In the genomic region with DNA sequence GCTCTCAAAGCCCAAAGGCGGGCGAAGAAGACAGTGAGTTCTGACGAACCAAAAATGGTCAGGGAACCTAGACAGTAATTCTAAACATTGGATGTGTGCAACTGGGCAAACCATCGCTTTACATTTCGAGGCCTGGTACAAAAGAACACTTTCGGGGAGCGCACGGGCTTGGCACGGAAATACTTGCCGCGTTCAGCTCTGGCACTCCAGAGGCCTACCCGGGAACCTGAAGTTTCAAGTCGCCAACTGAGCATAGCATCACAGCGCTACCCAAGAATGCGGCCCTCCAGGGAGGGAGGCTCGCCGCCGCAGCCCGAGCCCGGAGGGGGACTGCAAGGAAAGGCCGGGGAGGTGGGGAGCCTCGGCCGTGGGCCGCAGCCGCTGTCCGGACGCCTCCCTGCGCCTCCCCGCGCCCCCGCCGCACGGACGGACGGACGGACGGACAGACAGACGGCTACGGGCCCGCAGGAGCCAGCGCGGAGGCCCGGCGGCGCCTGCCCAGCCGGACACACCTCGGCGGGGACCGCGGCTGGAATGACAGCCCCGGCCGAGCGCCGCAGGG, we compare ENCODE assay signal across 8 mouse cellular contexts. TPM values are rescaled to one million over a fixed set of nuclear protein-coding genes. Genes with fewer than 3 reads are reported as not detected.
DNase-seq lines count a peak whose midpoint lies in the region; ATAC-seq and TF ChIP-seq lines count a peak whose summit lies in the region.

No protein-coding gene starts in this region.

- no peak for TF ChIP-seq RAD21 in MEL (IDR thresholded peaks at IDR 0.05; ENCODE audit: low read depth, low read length)

- no peaks in the 10 kb centered on the region for H3K27me3 ChIP-seq in MEL (ENCODE audit: control insufficient read depth in 1 of 2, insufficient read depth in 2 of 2, low read length in 2 of 2)
- H3K27me3 ChIP-seq in forebrain, embryonic 13.5 days = no peaks in the 10 kb centered on the region
- H3K27me3 ChIP-seq in lung, embryonic 14.5 days (ENCODE audit: insufficient read depth, low read length) = no peaks in the 10 kb centered on the region
- no peaks in the 10 kb centered on the region for H3K27me3 ChIP-seq in neural tube, embryonic 15.5 days (replicated peaks)
- H3K27me3 ChIP-seq in thymus, adult 2 months (ENCODE audit: control insufficient read depth, insufficient read depth, low read length) = no peaks in the 10 kb centered on the region

- intact Hi-C loops in heart, postnatal 14 days (cut with DNase I) = loop anchor here (10.0 kb wide), 1 partner anchor 174 kb away; a partner anchor contains a TSS

- DNase-seq in MEL (ENCODE audit: low read depth, low spot score) = peak; percentile 73
- peak; percentile 55 to 58 for DNase-seq in heart, postnatal 14 days
- DNase-seq in kidney, postnatal 4 days = peak; percentile 61 to 78
- peak; percentile 77 for DNase-seq in lung, embryonic 14.5 days
- peak; percentile 58 for DNase-seq in thymus, adult 2 months

- H3K4me3 ChIP-seq in MEL (ENCODE audit: control insufficient read depth in 1 of 2, insufficient read depth in 1 of 2, low read depth in 2 of 2, low read length in 2 of 2) = peak overlapping the region; percentile 87 to 89
- peak overlapping the region; percentile 96 for H3K4me3 ChIP-seq in forebrain, embryonic 13.5 days
- H3K4me3 ChIP-seq in lung, embryonic 14.5 days (ENCODE audit: low read depth, low read length) = peak overlapping the region; percentile 72
- peak overlapping the region; percentile 91 for H3K4me3 ChIP-seq in neural tube, embryonic 15.5 days (replicated peaks)
- H3K4me3 ChIP-seq in thymus, adult 2 months (ENCODE audit: control insufficient read depth, insufficient read depth, low read length) = peak overlapping the region; percentile 60

- no peak for TF ChIP-seq EP300 in MEL (IDR thresholded peaks at IDR 0.05; ENCODE audit: low read depth in 1 of 2, low read length in 2 of 2)

- TF ChIP-seq POLR2A in MEL (IDR thresholded peaks at IDR 0.05; ENCODE audit: control insufficient read depth in 1 of 2, insufficient read depth in 1 of 2, low read depth in 1 of 2, low read length in 2 of 2, poor library complexity in 1 of 2) = no peak
- TF ChIP-seq POLR2A in thymus, adult 2 months (IDR thresholded peaks at IDR 0.05; ENCODE audit: control insufficient read depth, extremely low read depth, insufficient read depth, low read length, poor library complexity) = no peak

- peak overlapping the region; percentile 75 for H3K4me2 ChIP-seq in forebrain, embryonic 13.5 days
- H3K4me2 ChIP-seq in lung, embryonic 14.5 days = peak overlapping the region; percentile 79
- peak overlapping the region; percentile 71 for H3K4me2 ChIP-seq in neural tube, embryonic 15.5 days

- peak; percentile 57 for ATAC-seq in cerebellum, adult (ENCODE audit: insufficient number of reproducible peaks, low FRiP score, low TSS enrichment)
- ATAC-seq in forebrain, embryonic 13.5 days = peak; percentile 81
- ATAC-seq in lung, embryonic 14.5 days (ENCODE audit: insufficient read depth) = peak; percentile 78
- ATAC-seq in neural tube, embryonic 15.5 days (ENCODE audit: low FRiP score) = peak; percentile 80

- H3K27ac ChIP-seq in MEL (ENCODE audit: control insufficient read depth, low read depth, low read length) = peak overlapping the region; percentile 33
- H3K27ac ChIP-seq in forebrain, embryonic 13.5 days = peak overlapping the region; percentile 87
- H3K27ac ChIP-seq in lung, embryonic 14.5 days (ENCODE audit: low read depth) = peak overlapping the region; percentile 91
- H3K27ac ChIP-seq in neural tube, embryonic 15.5 days (replicated peaks) = peak overlapping the region; percentile 92
- H3K27ac ChIP-seq in thymus, adult 2 months (ENCODE audit: control insufficient read depth, insufficient read depth, low read length) = peak overlapping the region; percentile 7; the same call in 1 of the 2 replicates

- no peak for TF ChIP-seq CTCF in MEL (IDR thresholded peaks at IDR 0.05 in 2 of 3, conservative IDR thresholded peaks at IDR 0.05 in 1 of 3; ENCODE audit: control insufficient read depth in 1 of 3, insufficient read depth in 1 of 3, low read depth in 2 of 3, low read length in 3 of 3, poor library complexity in 1 of 3, severe bottlenecking in 1 of 3)
- TF ChIP-seq CTCF in lung, embryonic 14.5 days (IDR thresholded peaks at IDR 0.05; ENCODE audit: low read depth) = no peak
- no peak for TF ChIP-seq CTCF in thymus, adult 2 months (IDR thresholded peaks at IDR 0.05; ENCODE audit: borderline replicate concordance, control insufficient read depth, extremely low read depth, insufficient read depth, low read length, poor library complexity)

- peaks cover 25% of the 10 kb centered on the region for H3K79me2 ChIP-seq in MEL (ENCODE audit: control insufficient read depth, insufficient read depth, low read length, poor library complexity)

- no peaks in the 10 kb centered on the region for H3K9me3 ChIP-seq in MEL (replicated peaks; ENCODE audit: insufficient read depth, low read length)
- no peaks in the 10 kb centered on the region for H3K9me3 ChIP-seq in forebrain, embryonic 13.5 days (replicated peaks)
- H3K9me3 ChIP-seq in lung, embryonic 14.5 days (ENCODE audit: low read depth, low read length) = no peaks in the 10 kb centered on the region
- H3K9me3 ChIP-seq in neural tube, embryonic 15.5 days (replicated peaks) = no peaks in the 10 kb centered on the region

- H3K36me3 ChIP-seq in MEL (ENCODE audit: control insufficient read depth in 1 of 2, insufficient read depth in 2 of 2, low read length in 2 of 2) = peaks cover 8 to 14% of the 10 kb centered on the region in 2 experiments
- H3K36me3 ChIP-seq in forebrain, embryonic 13.5 days (ENCODE audit: poor library complexity, severe bottlenecking) = peaks cover 24% of the 10 kb centered on the region
- H3K36me3 ChIP-seq in lung, embryonic 14.5 days (ENCODE audit: insufficient read depth) = peaks cover 22% of the 10 kb centered on the region
- peaks cover 22% of the 10 kb centered on the region for H3K36me3 ChIP-seq in neural tube, embryonic 15.5 days
- H3K36me3 ChIP-seq in thymus, adult 2 months (ENCODE audit: control insufficient read depth, insufficient read depth, low read length) = peaks cover 13% of the 10 kb centered on the region

- WGBS in forebrain, embryonic 13.5 days = under 1% methylated on average over 44 of the region's 54 CpGs
- WGBS in lung, embryonic 14.5 days = under 1% methylated on average over 54 of the region's 54 CpGs
- under 1% methylated on average over 54 of the region's 54 CpGs for WGBS in neural tube, embryonic 15.5 days
- under 1% methylated on average over 54 of the region's 54 CpGs for WGBS in thymus, adult 2 months

- H3K9ac ChIP-seq in MEL (ENCODE audit: control insufficient read depth, low read depth, low read length, poor library complexity, severe bottlenecking) = peak overlapping the region; percentile 92
- peak overlapping the region; percentile 95 for H3K9ac ChIP-seq in forebrain, embryonic 13.5 days
- peak overlapping the region; percentile 94 for H3K9ac ChIP-seq in lung, embryonic 14.5 days
- peak overlapping the region; percentile 93 for H3K9ac ChIP-seq in neural tube, embryonic 15.5 days (replicated peaks)

- peaks cover 2 to 13% of the 10 kb centered on the region in 2 experiments; a peak in 2 of 4 replicates for H3K4me1 ChIP-seq in MEL (ENCODE audit: control insufficient read depth in 1 of 2, insufficient read depth in 2 of 2, low read length in 2 of 2)
- peaks cover 8% of the 10 kb centered on the region for H3K4me1 ChIP-seq in forebrain, embryonic 13.5 days
- H3K4me1 ChIP-seq in lung, embryonic 14.5 days (ENCODE audit: insufficient read depth) = no peaks in the 10 kb centered on the region
- peaks cover 15% of the 10 kb centered on the region for H3K4me1 ChIP-seq in neural tube, embryonic 15.5 days
- peaks cover 5% of the 10 kb centered on the region for H3K4me1 ChIP-seq in thymus, adult 2 months (replicated peaks; ENCODE audit: control insufficient read depth, insufficient read depth, low read length)

TF ChIP-seq in MEL, 35 proteins besides CTCF, POLR2A, EP300 and RAD21:
- TF ChIP-seq MAFK (IDR thresholded peaks at IDR 0.05; ENCODE audit: borderline replicate concordance, low read depth, low read length) (no peak), UBTF (IDR thresholded peaks at IDR 0.05; ENCODE audit: borderline replicate concordance, insufficient read depth, low read depth, low read length) (0 out of 2 replicates have a peak, but pooled peaks have one; percentile 56)
TF ChIP-seq in MEL: peak in this region for 1.

RNA-seq across cellular contexts. Expression of a gene that starts 0.6 kb away (rescaled TPM):
- total RNA-seq in MEL (2012; rRNA removed) = 3.2 and 3.5 TPM in 2 replicates
- polyA plus RNA-seq in MEL (2012; ENCODE audit: insufficient read depth in 1 of 2, insufficient read length in 2 of 2, low read depth in 1 of 2, low replicate concordance in 2 of 2, missing spikeins in 1 of 2) = 10 to 100 TPM in 1 of 2 experiments, not detected in 1; 11.4 TPM
- 6.4 and 7.1 TPM in 2 replicates for polyA plus RNA-seq in forebrain, embryonic 13.5 days (2015; fragmentation: Nextera tagmentation; extraction: Ambion mirVana)
- total RNA-seq in heart, postnatal 14 days (2021) = 10 to 100 TPM; 17.4 to 20.7 TPM
- 7.5 and 7.8 TPM in 2 replicates for polyA plus RNA-seq in lung, embryonic 14.5 days (2014; fragmentation: Nextera tagmentation; extraction: Ambion mirVana)
- polyA plus RNA-seq in neural tube, embryonic 15.5 days (2015; fragmentation: Nextera tagmentation; extraction: Ambion mirVana) = 8.7 and 8.9 TPM in 2 replicates
- polyA plus RNA-seq in thymus, adult 2 months (2012; rRNA removed) = 62.1 and 75.8 TPM in 2 replicates

RNA-seq across cellular contexts. Expression of a gene that starts 26.9 kb away (rescaled TPM):
- 9.0 and 9.5 TPM in 2 replicates for total RNA-seq in MEL (2012; rRNA removed)
- 10 to 100 TPM in 1 of 2 experiments, not detected in 1; 18.3 TPM for polyA plus RNA-seq in MEL (2012; ENCODE audit: insufficient read depth in 1 of 2, insufficient read length in 2 of 2, low read depth in 1 of 2, low replicate concordance in 2 of 2, missing spikeins in 1 of 2)
- 22.1 and 22.8 TPM in 2 replicates for polyA plus RNA-seq in forebrain, embryonic 13.5 days (2015; fragmentation: Nextera tagmentation; extraction: Ambion mirVana)
- 10 to 100 TPM; 17.6 to 18.0 TPM for total RNA-seq in heart, postnatal 14 days (2021)
- 65.6 and 67.1 TPM in 2 replicates for polyA plus RNA-seq in lung, embryonic 14.5 days (2014; fragmentation: Nextera tagmentation; extraction: Ambion mirVana)
- polyA plus RNA-seq in neural tube, embryonic 15.5 days (2015; fragmentation: Nextera tagmentation; extraction: Ambion mirVana) = 25.1 and 29.4 TPM in 2 replicates
- polyA plus RNA-seq in thymus, adult 2 months (2012; rRNA removed) = 12.6 and 12.8 TPM in 2 replicates

Comparison
In these comparisons a context has a peak if more than half of its experiments do, and no peak if none do; other contexts are left out.
1. Peak in every context shown above with its lines: DNase-seq, ATAC-seq, H3K4me3 ChIP-seq and H3K27ac ChIP-seq.
2. H3K27ac ChIP-seq: peak in every context shown above with its lines; median percentile 92 in neural tube, embryonic 15.5 days; 91 in lung, embryonic 14.5 days; 87 in forebrain, embryonic 13.5 days; 33 in MEL; 7 in thymus, adult 2 months.